Mouse (Mus musculus): Measurements from ENCODE around the gene DXBay18. TPM values are rescaled to one million over a fixed set of nuclear protein-coding genes. Genes with fewer than 3 reads are reported as not detected.

The DXBay18 gene
- not detected for total RNA-seq (2023)

GRCm38 (mm10) chrX:73149350-73149749 is at the start of gene DXBay18:
DXBay18 (minus strand) TSS chrX:73149450.

GRCm38 (mm10) chrX:73191934-73192333 is 42.7 kb upstream of the DXBay18 start, which contains the start of gene Xlr3b:
Xlr3b (plus strand) TSS chrX:73192207.

GRCm38 (mm10) chrX:73176889-73177288 is 27.6 kb upstream of the DXBay18 start, which contains the start of gene Spin2d:
Spin2d (minus strand) TSS chrX:73176989.

GRCm38 (mm10) chrX:73148496-73148895 is 754 bp downstream of the DXBay18 start, which contains the start of gene Xlr5b:
Xlr5b (plus strand) TSS chrX:73148796.

GRCm38 (mm10) chrX:73116747-73117146 is 32.5 kb downstream of the DXBay18 start, which contains the start of gene Gm14685:
Gm14685 (plus strand) TSS chrX:73117047.

GRCm38 (mm10) chrX:73096941-73097508 is 52.2 kb downstream of the DXBay18 start, which contains the start of gene Xlr3a:
Xlr3a (minus strand) TSS chrX:73097095.

Other genes with a start within 250 kb of the DXBay18 start
- 39.9 TPM for gene Cetn2, start 231.0 kb downstream of the DXBay18 start, total RNA-seq (2023)
- gene Nsdhl, start 230.9 kb downstream of the DXBay18 start, total RNA-seq (2023), result 11.3 TPM
- 1.4 TPM for gene Zfp185, start 162.1 kb downstream of the DXBay18 start, total RNA-seq (2023)
- 1.7 TPM for gene Pnma5, start 112.3 kb downstream of the DXBay18 start, total RNA-seq (2023)
- gene Pnma3, start 84.7 kb downstream of the DXBay18 start, total RNA-seq (2023), result not detected
- 47.3 TPM for gene Xlr4a, start 67.0 kb downstream of the DXBay18 start, total RNA-seq (2023)
- 1.0 TPM for gene Xlr3a, start 52.4 kb downstream of the DXBay18 start, total RNA-seq (2023)
- gene Gm14685, start 32.4 kb downstream of the DXBay18 start, total RNA-seq (2023), result 1.7 TPM
- gene Xlr5b, start 654 bp downstream of the DXBay18 start, total RNA-seq (2023), result not detected
- not detected for gene Spin2d, start 27.5 kb upstream of the DXBay18 start, total RNA-seq (2023)
- 5.2 TPM for gene Xlr3b, start 42.8 kb upstream of the DXBay18 start, total RNA-seq (2023)
- 86.9 TPM for gene Xlr4b, start 64.9 kb upstream of the DXBay18 start, total RNA-seq (2023)
- 18.5 TPM for gene F8a, start 78.8 kb upstream of the DXBay18 start, total RNA-seq (2023)
- gene Xlr4c, start 93.7 kb upstream of the DXBay18 start, total RNA-seq (2023), result 60.6 TPM
- not detected for gene Xlr3c, start 115.9 kb upstream of the DXBay18 start, total RNA-seq (2023)
- gene Xlr5a, start 143.5 kb upstream of the DXBay18 start, total RNA-seq (2023), result not detected
- gene Xlr5c, start 143.5 kb upstream of the DXBay18 start, total RNA-seq (2023), result not detected
- not detected for gene Gm45015, start 187.4 kb upstream of the DXBay18 start, total RNA-seq (2023)
- 28.4 TPM for gene Zfp275, start 193.2 kb upstream of the DXBay18 start, total RNA-seq (2023)
- gene Gm18336, start 249.3 kb upstream of the DXBay18 start, total RNA-seq (2023), result not detected

Data from CD4-positive naive resting alpha-beta T cell, adult 57 days (primary cell).